Mouse (Mus musculus) MEL (cell line): ENCODE data around the gene Pabpn1l. TPM values are rescaled to one million over a fixed set of nuclear protein-coding genes. Genes with fewer than 3 reads are reported as not detected.

Experiments used
- DNase-seq: peaks from one replicate; pipeline ENCODE4 v3.0.0; 2011; ENCODE audit warnings: low read depth, low spot score
- H3K27ac ChIP-seq: 2 replicates; pipeline ENCODE4 v1.5.1; 2012; ENCODE audit warnings: low read depth, mild to moderate bottlenecking, control low read depth, low read length, moderate library complexity; ENCODE audit not compliant: control insufficient read depth
- H3K27me3 ChIP-seq, 2 experiments: fragments of 150-350 bp in 1 of 2; sonication (generic) in 1 of 2; 2 replicates each; pipeline ENCODE4 v1.6.1; 2012; ENCODE audit warnings: low read length in 2 of 2, mild to moderate bottlenecking in 2 of 2, improper control_type of control experiment in 1 of 2, moderate library complexity in 1 of 2; ENCODE audit not compliant: insufficient read depth in 2 of 2, control insufficient read depth in 1 of 2
- H3K36me3 ChIP-seq, 2 experiments: 2 replicates each; pipeline ENCODE4 v1.6.1; 2012 to 2014; ENCODE audit warnings: low read length in 2 of 2, improper control_type of control experiment in 1 of 2, inconsistent platforms in 1 of 2, mild to moderate bottlenecking in 1 of 2; ENCODE audit not compliant: insufficient read depth in 2 of 2, control insufficient read depth in 1 of 2
- H3K4me1 ChIP-seq, 2 experiments: fragments of 150-350 bp in 1 of 2; sonication (generic) in 1 of 2; 2 replicates each; pipeline ENCODE4 v1.6.1; 2012; ENCODE audit warnings: low read length in 2 of 2, improper control_type of control experiment in 1 of 2, mild to moderate bottlenecking in 1 of 2; ENCODE audit not compliant: insufficient read depth in 2 of 2, control insufficient read depth in 1 of 2
- H3K4me3 ChIP-seq, 2 experiments: fragments of 150-350 bp in 1 of 2; sonication (generic) in 1 of 2; 2 replicates each; pipeline ENCODE4 v1.5.1; 2012; ENCODE audit warnings: low read depth in 2 of 2, low read length in 2 of 2, mild to moderate bottlenecking in 2 of 2, moderate library complexity in 2 of 2, control low read depth in 1 of 2, improper control_type of control experiment in 1 of 2; ENCODE audit not compliant: control insufficient read depth in 1 of 2, insufficient read depth in 1 of 2
- H3K79me2 ChIP-seq: 2 replicates; pipeline ENCODE4 v1.6.1; 2012; ENCODE audit warnings: mild to moderate bottlenecking, low read length, moderate library complexity; ENCODE audit not compliant: control insufficient read depth, poor library complexity, insufficient read depth
- H3K9ac ChIP-seq: 2 replicates; pipeline ENCODE4 v1.6.1; 2012; ENCODE audit warnings: low read depth, mild to moderate bottlenecking, control low read depth, low read length, moderate library complexity; ENCODE audit not compliant: control insufficient read depth, poor library complexity, severe bottlenecking
- H3K9me3 ChIP-seq: fragments of 150-350 bp; sonication (generic); replicated peaks from 2 replicates; pipeline ENCODE4 v1.6.1; 2012; ENCODE audit warnings: mild to moderate bottlenecking, low read length, improper control_type of control experiment, moderate library complexity; ENCODE audit not compliant: insufficient read depth
- CHD1 ChIP-seq: IDR thresholded peaks from 2 replicates; pipeline ENCODE4 v1.6.1; 2012; ENCODE audit warnings: low read depth, mild to moderate bottlenecking, inconsistent platforms, low read length, improper control_type of control experiment
- CHD2 ChIP-seq: IDR thresholded peaks from 2 replicates; pipeline ENCODE4 v1.6.1; 2011; ENCODE audit warnings: low read length, improper control_type of control experiment
- E2F4 ChIP-seq: IDR thresholded peaks from 2 replicates; pipeline ENCODE4 v1.6.1; 2011; ENCODE audit warnings: low read depth, low read length, improper control_type of control experiment, borderline replicate concordance
- ELF1 ChIP-seq: IDR thresholded peaks from 2 replicates; pipeline ENCODE4 v1.6.1; 2014; ENCODE audit warnings: low read depth, mild to moderate bottlenecking, inconsistent platforms, low read length, improper control_type of control experiment, moderate library complexity
- EP300 ChIP-seq, 2 experiments: IDR thresholded peaks; 2 replicates each; pipeline ENCODE4 v1.6.1; 2011; ENCODE audit warnings: improper control_type of control experiment in 2 of 2, low read length in 2 of 2, low read depth in 1 of 2, mild to moderate bottlenecking in 1 of 2
- ETS1 ChIP-seq: IDR thresholded peaks from 2 replicates; pipeline ENCODE4 v1.6.1; 2012; ENCODE audit warnings: low read depth, mild to moderate bottlenecking, inconsistent platforms, low read length, improper control_type of control experiment, moderate library complexity
- GATA1 ChIP-seq: IDR thresholded peaks from 2 replicates; pipeline ENCODE4 v1.6.1; 2011; ENCODE audit warnings: low read depth, low read length, improper control_type of control experiment
- HCFC1 ChIP-seq: IDR thresholded peaks from 2 replicates; pipeline ENCODE4 v1.6.1; 2012; ENCODE audit warnings: low read depth, mild to moderate bottlenecking, inconsistent platforms, low read length, improper control_type of control experiment, moderate library complexity
- JUND ChIP-seq: IDR thresholded peaks from 2 replicates; pipeline ENCODE4 v1.6.1; 2011; ENCODE audit warnings: low read depth, mild to moderate bottlenecking, improper control_type of control experiment, low read length
- KAT2A ChIP-seq: conservative IDR thresholded peaks from 2 replicates; pipeline ENCODE4 v1.6.1; 2012; ENCODE audit warnings: low read depth, low read length, improper control_type of control experiment, inconsistent platforms
- MAFK ChIP-seq: IDR thresholded peaks from 2 replicates; pipeline ENCODE4 v1.6.1; 2011; ENCODE audit warnings: low read depth, mild to moderate bottlenecking, low read length, improper control_type of control experiment, borderline replicate concordance
- MAZ ChIP-seq: IDR thresholded peaks from 2 replicates; pipeline ENCODE4 v1.6.1; 2012; ENCODE audit warnings: low read depth, mild to moderate bottlenecking, inconsistent platforms, low read length, improper control_type of control experiment
- MYB ChIP-seq: IDR thresholded peaks from 2 replicates; pipeline ENCODE4 v1.6.1; 2011; ENCODE audit warnings: mild to moderate bottlenecking, low read depth, low read length, improper control_type of control experiment
- NRF1 ChIP-seq: IDR thresholded peaks from 2 replicates; pipeline ENCODE4 v1.6.1; 2014; ENCODE audit warnings: low read depth, mild to moderate bottlenecking, inconsistent platforms, low read length, improper control_type of control experiment, moderate library complexity; ENCODE audit not compliant: poor library complexity, insufficient read depth, severe bottlenecking
- POLR2A ChIP-seq, 2 experiments: IDR thresholded peaks; 2 replicates each; pipeline ENCODE4 v1.6.1; 2011 to 2012; ENCODE audit warnings: low read length in 2 of 2, mild to moderate bottlenecking in 2 of 2, control low read depth in 1 of 2, improper control_type of control experiment in 1 of 2, low read depth in 1 of 2, moderate library complexity in 1 of 2; ENCODE audit not compliant: control insufficient read depth in 1 of 2, insufficient read depth in 1 of 2, poor library complexity in 1 of 2
- POLR2AphosphoS2 ChIP-seq: IDR thresholded peaks from 2 replicates; pipeline ENCODE4 v1.6.1; 2011; ENCODE audit warnings: low read length, improper control_type of control experiment
- RAD21 ChIP-seq: IDR thresholded peaks from 2 replicates; pipeline ENCODE4 v1.6.1; 2011; ENCODE audit warnings: mild to moderate bottlenecking, low read depth, low read length, improper control_type of control experiment
- RCOR1 ChIP-seq: IDR thresholded peaks from 2 replicates; pipeline ENCODE4 v1.6.1; 2012; ENCODE audit warnings: low read depth, mild to moderate bottlenecking, inconsistent platforms, low read length, improper control_type of control experiment
- SMC3 ChIP-seq: IDR thresholded peaks from 2 replicates; pipeline ENCODE4 v1.6.1; 2011; ENCODE audit warnings: low read depth, low read length, improper control_type of control experiment
- TAL1 ChIP-seq: IDR thresholded peaks from 2 replicates; pipeline ENCODE4 v1.6.1; 2012; ENCODE audit warnings: mild to moderate bottlenecking, inconsistent platforms, low read length, moderate library complexity, mixed read lengths
- TCF12 ChIP-seq: IDR thresholded peaks from 2 replicates; pipeline ENCODE4 v1.6.1; 2014; ENCODE audit warnings: low read depth, mild to moderate bottlenecking, inconsistent platforms, low read length, improper control_type of control experiment, moderate library complexity
- USF1 ChIP-seq: IDR thresholded peaks from 2 replicates; pipeline ENCODE4 v1.6.1; 2014; ENCODE audit warnings: low read depth, mild to moderate bottlenecking, inconsistent platforms, low read length, improper control_type of control experiment, moderate library complexity
- USF2 ChIP-seq, 2 experiments: IDR thresholded peaks; 2 replicates each; pipeline ENCODE4 v1.6.1; 2011 to 2012; ENCODE audit warnings: improper control_type of control experiment in 2 of 2, low read length in 2 of 2, borderline replicate concordance in 1 of 2, inconsistent platforms in 1 of 2, low read depth in 1 of 2, mild to moderate bottlenecking in 1 of 2; ENCODE audit not compliant: insufficient read depth in 1 of 2
- ZC3H11A ChIP-seq: IDR thresholded peaks from 2 replicates; pipeline ENCODE4 v1.6.1; 2012; ENCODE audit warnings: low read depth, mild to moderate bottlenecking, inconsistent platforms, low read length, improper control_type of control experiment
- ZMIZ1 ChIP-seq: IDR thresholded peaks from 2 replicates; pipeline ENCODE4 v1.6.1; 2012; ENCODE audit warnings: low read depth, mild to moderate bottlenecking, inconsistent platforms, low read length, improper control_type of control experiment, moderate library complexity
- ZNF384 ChIP-seq: IDR thresholded peaks from 2 replicates; pipeline ENCODE4 v1.6.1; 2012; ENCODE audit warnings: low read depth, mild to moderate bottlenecking, inconsistent platforms, low read length, improper control_type of control experiment
- polyA plus RNA-seq, 2 experiments: library from polyadenylated mRNA; stranded (reverse) in 1 of 2; unstranded in 1 of 2; fragments of >175 nt in 1 of 2; fragments of >200 nt in 1 of 2; gene quantifications; 2 replicates each; pipeline versions ENCODE4 v1.2.1 to v1.2.4; 2012; ENCODE audit warnings: low replicate concordance in 2 of 2, low read depth in 1 of 2; ENCODE audit not compliant: insufficient read length in 2 of 2, insufficient read depth in 1 of 2, missing spikeins in 1 of 2
- total RNA-seq: library from RNA; depleted of rRNA; stranded (reverse); fragments of 300-350 nt; gene quantifications from 2 replicates; pipeline ENCODE4 v1.2.3, GENCODE M21; 2012

Pabpn1l gene
- total and polyA plus RNA-seq, 3 experiments, result 0.15 TPM; not detected in 2

- TF ChIP-seq USF2 (IDR thresholded peaks at IDR 0.05; ENCODE audit: borderline replicate concordance in 1 of 2, insufficient read depth in 1 of 2, low read depth in 1 of 2, low read length in 2 of 2) (no peak), MYB (peak; percentile 89), JUND (no peak), NRF1 (no peak), TAL1 (peak; percentile 95), MAZ (peak; percentile 86), SMC3 (no peak), CHD2 (peak; percentile 60; the same call in 1 of the 2 replicates), ZMIZ1 (peak; percentile 25; the same call in 1 of the 2 replicates)
Observed at GRCm38 (mm10) chr8:122666338-122666764, 43.8 kb upstream of the Pabpn1l start (continued).

GRCm38 (mm10) chr8:122665667-122666316 lies 43.3 kb upstream of the Pabpn1l start:
- H3K79me2 ChIP-seq, result peaks cover 89% of the 10 kb centered on the region
- no peak for TF ChIP-seq USF1
- peak in 1 of 2 experiments; percentile 40; a peak in 1 of 4 replicates for TF ChIP-seq POLR2A (IDR thresholded peaks at IDR 0.05; ENCODE audit: control insufficient read depth in 1 of 2, insufficient read depth in 1 of 2, low read depth in 1 of 2, low read length in 2 of 2, poor library complexity in 1 of 2)
- TF ChIP-seq ETS1, result no peak
- no peak for TF ChIP-seq CHD2
- no peak for TF ChIP-seq TCF12
- TF ChIP-seq ZMIZ1, result 0 out of 2 replicates have a peak, but pooled peaks have one; percentile 22
- TF ChIP-seq MAZ, result no peak
- no peak for TF ChIP-seq MAFK
- TF ChIP-seq GATA1, result no peak
- no peak for TF ChIP-seq SMC3
- peaks cover 18 to 39% of the 10 kb centered on the region in 2 experiments for H3K36me3 ChIP-seq
- H3K4me3 ChIP-seq, result no peak overlapping the region
- no peak for DNase-seq
- H3K27me3 ChIP-seq, result no peaks in the 10 kb centered on the region
- H3K9me3 ChIP-seq, result no peaks in the 10 kb centered on the region
- peaks cover 14 to 45% of the 10 kb centered on the region in 2 experiments for H3K4me1 ChIP-seq
- peak overlapping the region; percentile 54 for H3K27ac ChIP-seq
- H3K9ac ChIP-seq, result no peak overlapping the region

- peaks cover 14 to 40% of the 10 kb centered on the region in 2 experiments for H3K4me1 ChIP-seq
- no peaks in the 10 kb centered on the region for H3K9me3 ChIP-seq
- peaks cover 87% of the 10 kb centered on the region for H3K79me2 ChIP-seq
- DNase-seq, result no peak
- H3K36me3 ChIP-seq, result peaks cover 20 to 39% of the 10 kb centered on the region in 2 experiments
- no peak overlapping the region for H3K9ac ChIP-seq
- H3K27me3 ChIP-seq, result no peaks in the 10 kb centered on the region
- H3K4me3 ChIP-seq, result no peak overlapping the region
- TF ChIP-seq CHD1 (no peak), E2F4 (no peak), HCFC1 (no peak), USF1 (no peak), ELF1 (no peak), EP300 (IDR thresholded peaks at IDR 0.05; ENCODE audit: low read depth in 1 of 2, low read length in 2 of 2) (no peak), RCOR1 (no peak), ZNF384 (no peak), MAZ (no peak), KAT2A (no peak), POLR2AphosphoS2 (no peak), TAL1 (no peak), RAD21 (no peak), GATA1 (no peak), SMC3 (no peak), ZMIZ1 (no peak), ZC3H11A (no peak), MAFK (no peak)
- no peak overlapping the region for H3K27ac ChIP-seq
Observed at GRCm38 (mm10) chr8:122665221-122665620, 42.7 kb upstream of the Pabpn1l start.
